In genomic region chr16:34525205-34525604, GRCm38 (mm10) we compare ENCODE assay signal across 17 mouse cellular contexts. TPM values are rescaled to one million over a fixed set of nuclear protein-coding genes. Genes with fewer than 3 reads are reported as not detected.
DNase-seq lines count a peak whose midpoint lies in the region; ATAC-seq and TF ChIP-seq lines count a peak whose summit lies in the region.
"Had no signal": no experiment of that assay in that cellular context is flagged by ENCODE, and none has a peak within 500 bp of the region (broad histone marks: within the 10 kb centered on the region; RNA-seq: fewer than 3 reads in every experiment).

No protein-coding gene starts in this region.

- no peaks in the 10 kb centered on the region for H3K9me3 ChIP-seq in midbrain, postnatal 0 days (ENCODE audit: low read length)
- no peaks in the 10 kb centered on the region for H3K9me3 ChIP-seq in midbrain, embryonic 16.5 days (replicated peaks; ENCODE audit: control insufficient read depth, low read length, poor library complexity, severe bottlenecking)
- H3K9me3 ChIP-seq: forebrain, embryonic 15.5 days; midbrain, embryonic 13.5 days; neural tube, embryonic 13.5 days had no signal

- H3K9ac ChIP-seq in midbrain, postnatal 0 days (replicated peaks; ENCODE audit: low read length, poor library complexity, severe bottlenecking): no peak overlapping the region
- no peak overlapping the region for H3K9ac ChIP-seq in midbrain, embryonic 16.5 days (ENCODE audit: low read depth, low read length)
- H3K9ac ChIP-seq: forebrain, embryonic 15.5 days; midbrain, embryonic 13.5 days; neural tube, embryonic 13.5 days had no signal

- TF ChIP-seq POLR2A in kidney, adult 2 months (IDR thresholded peaks at IDR 0.05; ENCODE audit: low read depth, low read length): no peak

- H3K36me3 ChIP-seq in midbrain, postnatal 0 days (ENCODE audit: insufficient read depth, low read length): no peaks in the 10 kb centered on the region
- H3K36me3 ChIP-seq in midbrain, embryonic 16.5 days (ENCODE audit: control insufficient read depth, insufficient read depth, low read length): no peaks in the 10 kb centered on the region
- H3K36me3 ChIP-seq in kidney, adult 2 months (ENCODE audit: control insufficient read depth, insufficient read depth, low read length): no peaks in the 10 kb centered on the region
- H3K36me3 ChIP-seq: forebrain, embryonic 15.5 days; midbrain, embryonic 13.5 days; neural tube, embryonic 13.5 days had no signal

- H3K4me2 ChIP-seq in midbrain, postnatal 0 days (ENCODE audit: low read depth, low read length, poor library complexity, severe bottlenecking): no peak overlapping the region
- H3K4me2 ChIP-seq in midbrain, embryonic 16.5 days (ENCODE audit: low read length): no peak overlapping the region
- H3K4me2 ChIP-seq: forebrain, embryonic 15.5 days; liver, embryonic 11.5 days; midbrain, embryonic 13.5 days; neural tube, embryonic 13.5 days had no signal

- no peak for TF ChIP-seq CTCF in midbrain, postnatal 0 days (IDR thresholded peaks at IDR 0.05)
- TF ChIP-seq CTCF in kidney, adult 2 months (conservative IDR thresholded peaks at IDR 0.05; ENCODE audit: insufficient read depth, insufficient read length, low read depth, low read length): no peak

- no peak overlapping the region for H3K4me3 ChIP-seq in midbrain, postnatal 0 days (ENCODE audit: low read depth, low read length)
- no peak overlapping the region for H3K4me3 ChIP-seq in midbrain, embryonic 16.5 days (ENCODE audit: low read depth, low read length)
- no peak overlapping the region for H3K4me3 ChIP-seq in kidney, adult 2 months (ENCODE audit: insufficient read depth, low read depth, low read length)
- H3K4me3 ChIP-seq: forebrain, embryonic 15.5 days; midbrain, embryonic 13.5 days; neural tube, embryonic 13.5 days had no signal

- peak; percentile 13 for DNase-seq in heart, adult 8-10 months (ENCODE audit: low spot score)
- DNase-seq in heart, postnatal 4 days: no peak
- no peak for DNase-seq in midbrain, postnatal 0 days (ENCODE audit: low spot score)
- peak; percentile 31 to 53 for DNase-seq in left cerebral cortex, adult 18-20 months (ENCODE audit: low spot score in 2 of 2)
- DNase-seq in kidney, adult 2 months: no peak
- DNase-seq: adrenal gland, adult 8-10 months; cerebellum, postnatal 25 days; kidney, postnatal 10 days; retina, postnatal 1 day; thymus, postnatal 25 days had no signal

- H3K27ac ChIP-seq in midbrain, postnatal 0 days (ENCODE audit: low read depth, low read length): 0 out of 2 replicates have a peak overlapping the region, but pooled peaks have one; percentile 32
- H3K27ac ChIP-seq in midbrain, embryonic 16.5 days (ENCODE audit: low read length): no peak overlapping the region
- no peak overlapping the region for H3K27ac ChIP-seq in kidney, adult 2 months (ENCODE audit: insufficient read depth, low read depth, low read length)
- H3K27ac ChIP-seq: forebrain, embryonic 15.5 days; hindbrain, postnatal 0 days; neural tube, embryonic 13.5 days had no signal

- H3K27me3 ChIP-seq in midbrain, postnatal 0 days (ENCODE audit: insufficient read depth, low read length): no peaks in the 10 kb centered on the region
- no peaks in the 10 kb centered on the region for H3K27me3 ChIP-seq in midbrain, embryonic 16.5 days (ENCODE audit: control insufficient read depth, insufficient read depth, low read depth, low read length)
- H3K27me3 ChIP-seq in kidney, adult 2 months (replicated peaks; ENCODE audit: control insufficient read depth, insufficient read depth, low read length): no peaks in the 10 kb centered on the region
- H3K27me3 ChIP-seq: forebrain, embryonic 15.5 days; midbrain, embryonic 13.5 days; neural tube, embryonic 13.5 days had no signal

- H3K4me1 ChIP-seq in midbrain, postnatal 0 days (ENCODE audit: insufficient read depth, low read length): peaks cover 5% of the 10 kb centered on the region; the same call in 1 of the 2 replicates
- peaks cover 9% of the 10 kb centered on the region for H3K4me1 ChIP-seq in midbrain, embryonic 16.5 days (ENCODE audit: control insufficient read depth, insufficient read depth, low read length)
- no peaks in the 10 kb centered on the region for H3K4me1 ChIP-seq in kidney, adult 2 months (ENCODE audit: control insufficient read depth, insufficient read depth, low read length)

- no peak for ATAC-seq in midbrain, postnatal 0 days (ENCODE audit: low FRiP score)
- ATAC-seq in midbrain, embryonic 16.5 days: no peak
- no peak for ATAC-seq in megakaryocyte, adult 5-6 weeks (ENCODE audit: poor library complexity, severe bottlenecking)
- ATAC-seq: midbrain, embryonic 13.5 days had no signal

- WGBS in midbrain, postnatal 0 days: 50% methylated on average over 3 of the region's 3 CpGs
- WGBS in midbrain, embryonic 16.5 days: 62% methylated on average over 3 of the region's 3 CpGs
- 22% methylated on average over 3 of the region's 3 CpGs for WGBS in kidney, adult 2 months

RNA-seq across cellular contexts. Expression of gene Kalrn, which starts 48.1 kb away (rescaled TPM):
- 10 to 100 TPM; 25.1 to 32.5 (median 29.6) TPM for total RNA-seq in heart, adult 8-10 months (2022)
- total RNA-seq in heart, postnatal 4 days (2021): 10 to 100 TPM; 41.1 to 41.7 TPM
- total RNA-seq in midbrain, postnatal 0 days (2014; rRNA removed): 128 and 156 TPM in 2 replicates
- 18.2 and 23.6 TPM in 2 replicates for polyA plus RNA-seq in midbrain, postnatal 0 days (2015; fragmentation: Nextera tagmentation; extraction: Ambion mirVana)
- 31.3 and 33.2 TPM in 2 replicates for polyA plus RNA-seq in midbrain, embryonic 16.5 days (2015; fragmentation: Nextera tagmentation; extraction: Ambion mirVana)
- 100 to 1,000 TPM; 448 to 531 TPM for total RNA-seq in left cerebral cortex, adult 18-20 months (2021)
- total RNA-seq in megakaryocyte, adult 5-6 weeks (2015): 0.30 and 1.2 TPM in 2 replicates
- total RNA-seq in megakaryocyte, adult 5-6 weeks (2017): 0.81 and 1.1 TPM in 2 replicates
- polyA plus RNA-seq in kidney, adult 2 months (2012; rRNA removed): 8.5 and 8.6 TPM in 2 replicates

Comparison
In these comparisons a context has a peak if more than half of its experiments do, and no peak if none do; other contexts are left out.
1. DNase-seq: peak in heart, adult 8-10 months (single experiment) and left cerebral cortex, adult 18-20 months (2 of 2); none in heart, postnatal 4 days (single experiment), midbrain, postnatal 0 days (single experiment) and kidney, adult 2 months (single experiment).
2. RNA of gene Kalrn, which starts 48.1 kb away (total RNA-seq): 448 to 531 TPM in left cerebral cortex, adult 18-20 months, 128 to 156 TPM in midbrain, postnatal 0 days, 41.1 to 41.7 TPM in heart, postnatal 4 days and 25.1 to 32.5 TPM in heart, adult 8-10 months; 0.30 to 1.2 TPM in megakaryocyte, adult 5-6 weeks; every median in the first group is over 10 times any median in the second.